In the genomic region with DNA sequence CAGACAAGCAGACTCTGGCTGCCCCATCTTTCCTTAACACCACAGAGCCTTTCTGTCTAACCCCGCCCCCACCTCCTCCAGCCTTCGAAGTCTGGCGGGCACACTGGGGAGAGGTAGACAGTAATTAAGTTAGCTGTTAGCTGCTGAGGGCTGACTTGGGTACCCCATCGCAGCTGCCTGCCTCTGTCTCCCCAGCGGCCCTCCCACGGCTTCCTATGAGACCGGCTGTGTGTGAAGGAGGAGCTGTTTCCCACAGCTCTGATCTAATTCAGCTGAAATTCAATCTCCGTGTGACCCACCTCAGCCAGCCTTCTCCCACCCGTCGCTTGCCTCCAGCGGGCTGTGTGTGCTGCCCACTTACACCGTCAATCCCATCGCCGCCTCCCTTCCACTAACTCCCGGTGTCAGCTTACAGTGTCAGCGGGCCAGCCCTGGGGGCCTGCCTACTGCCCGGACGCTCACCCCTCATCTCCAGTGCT, we compare ENCODE assay signal across 7 mouse cellular contexts.
DNase-seq lines count a peak whose midpoint lies in the region; ATAC-seq and TF ChIP-seq lines count a peak whose summit lies in the region.

No protein-coding gene starts in this region.

- peaks cover 29% of the 10 kb centered on the region for H3K4me1 ChIP-seq in E14TG2a.4 (replicated peaks; ENCODE audit: low read depth, low read length)
- H3K4me1 ChIP-seq in forebrain, embryonic 16.5 days (replicated peaks; ENCODE audit: control insufficient read depth, insufficient read depth, low read length) = peaks cover 16% of the 10 kb centered on the region
- H3K4me1 ChIP-seq in hindbrain, embryonic 10.5 days (replicated peaks) = peaks cover 58% of the 10 kb centered on the region
- peaks cover 26% of the 10 kb centered on the region for H3K4me1 ChIP-seq in limb, embryonic 11.5 days (ENCODE audit: control insufficient read depth, insufficient read depth, low read length)
- H3K4me1 ChIP-seq in midbrain, embryonic 14.5 days (ENCODE audit: control insufficient read depth, insufficient read depth, low read length) = peaks cover 21% of the 10 kb centered on the region

- TF ChIP-seq CTCF in E14TG2a.4 (conservative IDR thresholded peaks at IDR 0.05; ENCODE audit: low read length) (no peak), Patski (IDR thresholded peaks at IDR 0.05) (no peak)

- no peaks in the 10 kb centered on the region for H3K36me3 ChIP-seq in E14TG2a.4 (ENCODE audit: insufficient read depth, low read length)
- H3K36me3 ChIP-seq in forebrain, embryonic 16.5 days (ENCODE audit: control insufficient read depth, insufficient read depth) = no peaks in the 10 kb centered on the region
- no peaks in the 10 kb centered on the region for H3K36me3 ChIP-seq in hindbrain, embryonic 10.5 days
- H3K36me3 ChIP-seq in limb, embryonic 11.5 days (ENCODE audit: control insufficient read depth, insufficient read depth, low read length) = no peaks in the 10 kb centered on the region
- H3K36me3 ChIP-seq in midbrain, embryonic 14.5 days (ENCODE audit: control insufficient read depth, insufficient read depth, low read length) = no peaks in the 10 kb centered on the region

- CTCF ChIA-PET in Patski (lab: Charles Lee) = interaction anchor here (1.1 to 1.3 kb wide), 3 partner anchors 9 to 35 kb away, joined by 3 to 4 read pairs (median 4); no protein-coding TSS in a partner anchor

- POLR2A ChIA-PET in Patski (lab: Charles Lee) = no interaction called here

- H3K9ac ChIP-seq in forebrain, embryonic 16.5 days (replicated peaks; ENCODE audit: low read depth, low read length) = peak overlapping the region; percentile 49
- peak overlapping the region; percentile 12; the same call in 1 of the 2 replicates for H3K9ac ChIP-seq in limb, embryonic 11.5 days (ENCODE audit: low read length)
- peak overlapping the region; percentile 54 for H3K9ac ChIP-seq in midbrain, embryonic 14.5 days (replicated peaks; ENCODE audit: low read length)

- ATAC-seq in Patski = peak; percentile 44
- ATAC-seq in forebrain, embryonic 16.5 days = peak; percentile 77
- peak; percentile 95 for ATAC-seq in limb, embryonic 11.5 days (ENCODE audit: insufficient number of reproducible peaks, low FRiP score, low TSS enrichment, low read depth)
- ATAC-seq in midbrain, embryonic 14.5 days (ENCODE audit: low FRiP score, low TSS enrichment) = peak; percentile 75

- peaks cover 65% of the 10 kb centered on the region for H3K27me3 ChIP-seq in E14TG2a.4 (ENCODE audit: insufficient read depth, low read length)
- H3K27me3 ChIP-seq in Patski = peaks cover 13% of the 10 kb centered on the region
- H3K27me3 ChIP-seq in forebrain, embryonic 16.5 days (replicated peaks; ENCODE audit: control insufficient read depth, insufficient read depth, low read length) = no peaks in the 10 kb centered on the region
- peaks cover 24% of the 10 kb centered on the region for H3K27me3 ChIP-seq in hindbrain, embryonic 10.5 days (ENCODE audit: insufficient read depth, poor library complexity, severe bottlenecking)
- no peaks in the 10 kb centered on the region for H3K27me3 ChIP-seq in limb, embryonic 11.5 days (ENCODE audit: control insufficient read depth, insufficient read depth, low read length)
- H3K27me3 ChIP-seq in midbrain, embryonic 14.5 days (ENCODE audit: control insufficient read depth, insufficient read depth, low read length) = no peaks in the 10 kb centered on the region

- H3K4me2 ChIP-seq in forebrain, embryonic 16.5 days (ENCODE audit: low read length) = peak overlapping the region; percentile 57
- peak overlapping the region; percentile 56 for H3K4me2 ChIP-seq in limb, embryonic 11.5 days (ENCODE audit: low read depth, severe bottlenecking)
- H3K4me2 ChIP-seq in midbrain, embryonic 14.5 days (ENCODE audit: low read length) = peak overlapping the region; percentile 59

- peak; percentile 41 for DNase-seq in Patski (ENCODE audit: low read depth, low spot score)
- DNase-seq in hindbrain, embryonic 10.5 days (ENCODE audit: low spot score) = peak; percentile 87
- peak; percentile 89 for DNase-seq in limb, embryonic 11.5 days (ENCODE audit: low spot score)
- peak; percentile 71 for DNase-seq in midbrain, embryonic 14.5 days
- peak; percentile 26 for DNase-seq in telencephalon, adult 2 months (ENCODE audit: low read depth, low spot score)

- in situ Hi-C loops in Patski (cut with MboI; ENCODE audit: low pct_unique_long_range_greater_than_20kb) = no loop called here

- H3K4me3 ChIP-seq in E14TG2a.4 (replicated peaks; ENCODE audit: low read length) = peak overlapping the region; percentile 45
- H3K4me3 ChIP-seq in forebrain, embryonic 16.5 days (replicated peaks; ENCODE audit: low read length) = peak overlapping the region; percentile 38
- peak overlapping the region; percentile 47 for H3K4me3 ChIP-seq in hindbrain, embryonic 10.5 days
- peak overlapping the region; percentile 21; the same call in 1 of the 2 replicates for H3K4me3 ChIP-seq in limb, embryonic 11.5 days (ENCODE audit: low read depth, low read length)
- H3K4me3 ChIP-seq in midbrain, embryonic 14.5 days (replicated peaks; ENCODE audit: low read depth, low read length) = peak overlapping the region; percentile 32

- under 1% methylated on average over 18 of the region's 18 CpGs for WGBS in forebrain, embryonic 16.5 days
- under 1% methylated on average over 18 of the region's 18 CpGs for WGBS in hindbrain, embryonic 10.5 days
- WGBS in limb, embryonic 11.5 days = 0% methylated on average over 18 of the region's 18 CpGs
- WGBS in midbrain, embryonic 14.5 days = 0% methylated on average over 18 of the region's 18 CpGs

- no peaks in the 10 kb centered on the region for H3K9me3 ChIP-seq in E14TG2a.4 (ENCODE audit: low read length)
- H3K9me3 ChIP-seq in forebrain, embryonic 16.5 days (ENCODE audit: control insufficient read depth, low read length) = no peaks in the 10 kb centered on the region
- H3K9me3 ChIP-seq in hindbrain, embryonic 10.5 days = no peaks in the 10 kb centered on the region
- H3K9me3 ChIP-seq in limb, embryonic 11.5 days (ENCODE audit: control insufficient read depth, low read length) = no peaks in the 10 kb centered on the region
- H3K9me3 ChIP-seq in midbrain, embryonic 14.5 days (ENCODE audit: control insufficient read depth, low read length) = no peaks in the 10 kb centered on the region

- no peak overlapping the region for H3K27ac ChIP-seq in forebrain, embryonic 16.5 days (ENCODE audit: low read length)
- peak overlapping the region; percentile 85 for H3K27ac ChIP-seq in hindbrain, embryonic 10.5 days
- H3K27ac ChIP-seq in limb, embryonic 11.5 days (replicated peaks; ENCODE audit: low read depth, low read length) = peak overlapping the region; percentile 81
- peak overlapping the region; percentile 60; the same call in 1 of the 2 replicates for H3K27ac ChIP-seq in midbrain, embryonic 14.5 days (replicated peaks; ENCODE audit: low read depth, low read length)

Comparison
In these comparisons a context has a peak if more than half of its experiments do, and no peak if none do; other contexts are left out.
1. ATAC-seq: peak in every context shown above with its lines; median percentile 95 in limb, embryonic 11.5 days; 77 in forebrain, embryonic 16.5 days; 75 in midbrain, embryonic 14.5 days; 44 in Patski.
2. DNase-seq: peak in every context shown above with its lines; median percentile 89 in limb, embryonic 11.5 days; 87 in hindbrain, embryonic 10.5 days; 71 in midbrain, embryonic 14.5 days; 41 in Patski; 26 in telencephalon, adult 2 months.